Mouse (Mus musculus): ENCODE measurements around the gene Ncam1.

The Ncam1 gene

GRCm38 (mm10) chr9:49798806-49799205 lies at the start of gene Ncam1:
Gene Ncam1, minus strand, starts transcription at chr9:49798925.
- peak; percentile 94 for DNase-seq

GRCm38 (mm10) chr9:49834013-49834412 lies 35.3 kb upstream of the Ncam1 start:
- peak; percentile 10 for DNase-seq

GRCm38 (mm10) chr9:49827671-49828070 lies 28.9 kb upstream of the Ncam1 start:
- DNase-seq = no peak

DNA sequence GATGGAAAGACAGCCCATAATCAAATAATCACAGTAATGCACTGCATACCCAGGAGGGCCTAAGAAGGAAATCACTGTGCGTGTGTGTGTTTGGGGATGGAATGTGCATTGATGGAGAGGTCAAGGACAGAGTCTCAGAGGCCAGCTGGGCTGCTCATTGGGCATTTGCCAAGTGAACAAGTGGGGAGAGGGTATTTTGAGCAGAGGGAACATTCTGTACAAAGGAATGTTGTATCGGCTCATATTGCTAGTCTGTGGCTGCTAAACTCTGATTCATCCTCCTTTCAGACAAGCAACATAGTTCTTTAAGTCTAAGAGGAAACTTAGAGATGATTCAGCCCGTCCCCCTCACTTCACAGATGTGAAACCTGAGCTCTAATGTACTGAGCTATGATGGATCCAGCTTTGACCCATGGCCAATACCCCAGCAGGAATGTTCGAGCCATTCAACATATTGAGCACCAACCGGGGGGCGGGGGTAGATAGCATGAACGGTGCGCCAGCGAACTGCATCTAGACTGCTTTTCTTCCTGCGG lies 17.5 kb upstream of the Ncam1 start:
- DNase-seq = no peak

DNA sequence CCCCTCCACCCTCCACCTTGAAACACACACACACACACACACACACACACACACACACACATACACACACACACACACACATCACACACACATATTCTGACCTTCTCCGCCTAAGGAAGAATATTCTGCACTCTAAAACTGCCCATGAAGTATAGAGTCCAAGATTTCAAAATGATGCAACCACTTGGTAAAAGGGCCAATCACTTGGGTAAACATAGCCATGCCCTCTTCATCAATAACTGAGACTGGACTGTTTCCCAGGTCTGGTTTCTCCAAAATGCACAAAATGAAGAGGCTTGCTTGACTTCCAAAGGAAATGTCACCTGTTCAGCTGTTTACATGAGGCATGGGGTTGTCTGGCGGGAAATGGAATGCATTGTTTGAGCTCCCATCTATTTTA lies 15.7 kb upstream of the Ncam1 start:
- no peak for DNase-seq

DNA sequence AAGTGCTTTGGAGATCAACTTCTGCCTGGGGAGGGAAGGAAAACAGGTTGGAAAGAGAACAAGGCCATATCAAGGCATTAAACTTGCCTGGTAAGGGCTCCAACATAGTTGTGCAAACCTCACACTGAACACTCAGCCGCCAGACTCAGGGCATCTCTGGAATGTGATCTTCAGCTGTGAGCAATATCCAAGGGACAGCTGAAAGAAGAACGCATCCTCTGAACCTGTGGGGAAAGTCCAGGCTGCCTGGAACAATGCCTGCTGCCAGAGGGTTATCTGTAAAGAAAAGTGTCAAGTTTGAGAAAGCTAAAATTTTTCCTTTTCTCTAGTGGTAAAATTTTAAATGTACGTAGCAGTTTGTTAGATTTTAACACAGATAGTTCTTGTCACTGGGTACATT lies 4.5 kb upstream of the Ncam1 start:
- DNase-seq = no peak

- peak; percentile 78 for DNase-seq
Observed at GRCm38 (mm10) chr9:49797821-49798571, 729 bp downstream of the Ncam1 start.

- DNase-seq = no peak
Observed at GRCm38 (mm10) chr9:49797508-49797820, 1.3 kb downstream of the Ncam1 start.

- peak; percentile 76 for DNase-seq
Observed at GRCm38 (mm10) chr9:49796618-49797507, 1.9 kb downstream of the Ncam1 start.

DNA sequence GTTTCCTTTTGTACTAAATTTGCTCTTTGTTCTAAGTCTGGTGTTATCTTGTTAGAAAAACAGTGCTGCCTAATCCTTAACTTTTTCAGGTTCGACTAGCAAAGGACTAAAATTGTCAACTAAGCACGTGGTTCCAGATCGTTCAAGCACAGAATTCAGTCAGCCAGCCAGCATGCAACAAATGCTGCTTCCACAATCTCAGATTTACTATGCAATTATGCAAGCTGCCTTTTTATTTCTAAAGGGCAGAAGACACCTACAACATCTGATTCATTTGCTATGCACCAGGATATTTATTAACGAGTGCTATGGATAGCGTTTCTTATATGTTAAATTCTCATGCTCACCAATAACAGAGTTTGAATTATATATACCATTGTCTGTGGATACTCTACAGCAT lies 2.8 kb downstream of the Ncam1 start:
- no peak for DNase-seq

DNA sequence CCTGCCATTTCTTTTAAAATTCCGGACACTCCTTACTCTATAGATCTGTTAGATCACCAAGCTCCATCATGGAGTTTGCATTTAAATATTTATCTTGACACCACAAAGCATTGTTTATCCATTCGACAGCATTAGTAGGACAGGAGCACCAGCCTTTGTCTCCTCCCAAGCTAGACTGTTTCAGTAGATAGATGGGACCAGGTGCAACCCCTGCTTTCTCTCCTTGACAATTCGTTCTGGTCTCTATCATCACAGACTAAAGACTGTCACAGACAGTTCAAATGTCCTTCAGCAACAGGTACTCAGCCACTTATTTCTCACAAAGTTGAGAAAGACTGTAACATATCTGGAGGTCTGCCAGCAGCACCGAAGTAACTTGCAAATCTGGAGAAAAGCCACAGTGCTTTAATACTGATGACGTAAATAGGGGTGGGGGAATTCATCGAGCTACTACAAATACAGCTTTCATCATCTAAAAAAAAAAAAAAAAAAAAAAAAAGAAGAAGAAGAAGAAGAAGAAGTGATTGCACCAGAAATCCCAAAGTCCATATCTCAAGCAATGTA lies 4.7 kb downstream of the Ncam1 start:
- no peak for DNase-seq

DNA sequence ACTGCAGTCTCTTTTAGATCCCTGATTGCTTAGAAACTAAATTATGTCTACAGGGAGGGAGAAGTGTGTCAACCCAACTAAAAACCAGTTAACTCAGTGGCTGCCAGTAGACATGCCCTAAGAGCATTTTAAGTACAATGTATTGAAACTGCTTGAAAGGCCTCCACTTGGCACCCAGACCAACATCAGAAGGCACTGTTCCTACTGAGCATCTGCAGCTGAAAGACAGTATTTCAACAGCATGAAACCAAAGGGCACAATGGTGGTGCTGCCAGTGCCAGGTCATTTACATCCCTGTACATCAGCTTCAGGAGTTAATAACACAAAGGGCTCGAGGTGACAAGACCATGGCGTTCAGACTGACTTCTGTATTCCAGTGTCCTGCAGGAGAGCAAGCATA lies 5.5 kb downstream of the Ncam1 start:
- no peak for DNase-seq

DNA sequence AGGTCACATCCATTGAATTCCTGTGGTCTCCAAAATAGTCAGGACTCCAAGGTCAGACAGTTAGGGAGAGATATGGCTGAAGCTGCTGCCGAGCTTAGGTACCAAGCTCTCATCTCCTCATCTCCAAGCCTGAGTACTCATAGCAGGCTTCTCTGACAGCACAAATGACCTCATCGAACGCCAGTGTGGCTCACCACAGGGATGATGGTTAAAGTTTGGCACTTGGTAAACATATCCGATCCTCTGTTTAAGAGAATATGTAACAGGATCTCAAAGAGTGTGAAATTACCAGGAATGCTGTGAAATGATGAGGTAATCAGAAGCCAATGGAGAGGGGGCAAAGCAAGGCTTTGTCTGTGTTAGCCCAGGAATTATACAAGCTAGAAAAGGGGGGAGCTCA lies 6.1 kb downstream of the Ncam1 start:
- no peak for DNase-seq

- no peak for DNase-seq
Observed at GRCm38 (mm10) chr9:49781016-49781772, 17.5 kb downstream of the Ncam1 start.

DNA sequence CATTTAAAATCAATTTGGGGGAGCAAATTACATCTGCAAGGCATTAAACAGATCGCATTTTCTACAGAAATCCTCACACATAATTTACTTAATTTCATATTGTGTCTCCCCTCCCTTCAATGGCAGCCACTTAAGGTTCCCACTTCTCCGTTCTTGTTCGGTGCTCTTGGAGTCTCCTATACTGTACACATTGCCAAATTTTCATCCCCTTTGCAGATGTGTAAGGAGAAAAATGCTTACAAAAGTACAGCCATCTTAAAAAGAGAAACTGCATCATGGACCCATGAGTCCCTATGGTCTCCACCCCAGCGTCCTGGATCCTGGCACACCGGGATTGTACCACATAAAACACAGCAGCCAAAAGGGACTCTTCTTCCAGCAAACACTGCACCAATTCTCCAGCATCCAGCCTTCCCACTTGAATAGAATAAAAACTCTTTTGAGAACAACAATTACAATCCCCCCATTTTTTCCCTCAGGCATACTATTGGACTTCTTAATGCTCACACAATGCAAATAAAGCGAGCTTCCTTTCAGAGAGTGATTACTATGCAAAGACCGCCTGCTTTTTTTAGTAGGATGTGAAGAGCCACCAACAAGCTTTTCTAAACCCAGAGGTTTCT lies 21.6 kb downstream of the Ncam1 start:
- no peak for DNase-seq

DNA sequence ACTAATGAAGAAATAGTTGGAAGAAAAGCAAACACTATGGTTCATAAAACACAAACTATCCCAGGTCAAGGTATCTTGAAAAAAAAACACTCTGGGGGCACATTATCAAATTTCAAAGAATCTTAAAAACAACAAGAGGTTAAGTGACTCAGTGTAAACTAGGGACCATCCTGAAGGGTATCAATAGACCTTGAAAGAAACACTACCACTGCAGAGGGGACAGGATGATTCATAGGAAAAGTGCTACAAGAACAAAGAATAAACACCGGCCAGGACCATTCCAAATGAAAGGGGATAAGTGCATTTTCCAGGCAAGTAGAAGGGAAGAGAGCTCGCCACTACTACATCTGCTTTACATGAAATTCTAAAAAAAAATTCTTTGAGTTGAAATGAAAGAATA lies 32.1 kb downstream of the Ncam1 start:
- DNase-seq = no peak

DNA sequence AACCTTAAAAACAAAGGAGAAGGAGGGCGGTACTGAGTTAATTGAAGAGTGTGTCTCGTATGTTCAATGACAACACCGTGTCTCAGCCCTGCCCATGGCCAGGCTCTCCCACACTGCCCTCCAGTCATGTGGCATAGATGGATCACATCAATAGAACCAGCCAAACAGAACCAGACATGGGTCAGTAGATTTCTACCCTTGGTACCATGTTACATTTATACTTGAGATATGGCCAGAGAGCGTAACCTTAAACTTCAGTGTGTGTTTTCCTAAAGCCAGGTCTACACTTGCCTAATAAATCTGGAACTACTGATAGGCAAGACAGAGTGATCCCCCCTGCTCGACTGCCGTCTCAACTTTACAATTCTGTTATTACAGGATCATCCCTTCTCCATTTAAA lies 38.2 kb downstream of the Ncam1 start:
- DNase-seq = no peak

- DNase-seq = peak; percentile 68
Observed at GRCm38 (mm10) chr9:49758436-49758835, 40.3 kb downstream of the Ncam1 start.

DNA sequence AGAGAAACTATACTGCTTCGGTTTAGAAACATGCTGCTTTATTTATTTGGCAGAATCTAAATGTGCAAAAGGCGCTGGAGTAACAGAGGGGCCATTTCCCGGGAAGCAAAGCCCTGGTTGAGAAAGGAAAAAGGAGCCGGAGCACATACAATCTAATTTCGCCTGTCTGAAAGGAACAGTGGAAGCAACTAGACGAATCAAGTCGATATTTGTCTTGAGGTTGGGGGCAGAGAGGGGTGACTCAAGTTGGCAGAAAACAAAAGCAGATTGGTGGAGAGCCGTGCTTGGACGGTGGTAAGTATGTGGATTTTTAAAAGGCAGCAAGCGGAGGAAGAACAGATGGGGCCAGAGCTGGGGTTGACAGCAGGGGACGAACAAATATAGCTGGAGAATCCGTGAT lies 40.7 kb downstream of the Ncam1 start:
- DNase-seq = peak; percentile 75

DNA sequence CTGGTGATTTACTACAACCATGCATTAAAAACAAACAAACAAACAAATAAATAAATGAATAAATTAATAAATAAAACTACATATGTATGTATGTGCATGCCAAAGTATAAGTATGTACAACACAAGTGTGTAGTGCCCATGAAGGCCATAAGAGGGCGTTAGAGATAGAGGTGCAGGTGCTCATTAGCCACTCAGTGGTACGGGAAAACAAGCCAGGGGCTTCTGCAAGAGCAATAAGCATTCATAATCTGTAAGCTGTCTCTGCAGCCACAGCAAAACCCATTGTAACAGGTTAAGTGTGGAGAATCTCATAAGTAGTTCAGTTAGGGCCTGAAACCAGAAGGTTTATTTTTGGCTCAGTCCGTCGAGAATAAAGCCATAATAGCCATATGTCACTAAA lies 41.1 kb downstream of the Ncam1 start:
- DNase-seq = no peak

- DNase-seq = no peak
Observed at GRCm38 (mm10) chr9:49756725-49757124, 42.0 kb downstream of the Ncam1 start.

DNA sequence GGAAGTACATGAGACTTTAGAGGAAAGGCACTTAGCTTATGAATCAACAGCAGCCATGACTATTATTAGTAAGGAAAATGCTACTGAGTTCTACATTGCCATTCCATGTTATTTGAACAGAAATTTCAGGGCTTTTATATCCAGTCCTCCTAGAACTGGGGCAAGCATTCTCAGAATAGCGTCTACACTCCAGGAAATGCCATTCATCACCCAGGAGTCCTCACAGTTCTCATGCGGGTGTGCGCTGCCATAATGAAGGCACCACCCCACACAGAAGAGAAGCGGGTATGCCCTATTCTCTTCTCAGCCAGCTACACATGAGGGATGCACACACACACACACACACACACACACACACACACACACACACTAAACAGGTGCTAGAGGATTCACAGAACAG lies 43.5 kb downstream of the Ncam1 start:
- DNase-seq = no peak

DNA sequence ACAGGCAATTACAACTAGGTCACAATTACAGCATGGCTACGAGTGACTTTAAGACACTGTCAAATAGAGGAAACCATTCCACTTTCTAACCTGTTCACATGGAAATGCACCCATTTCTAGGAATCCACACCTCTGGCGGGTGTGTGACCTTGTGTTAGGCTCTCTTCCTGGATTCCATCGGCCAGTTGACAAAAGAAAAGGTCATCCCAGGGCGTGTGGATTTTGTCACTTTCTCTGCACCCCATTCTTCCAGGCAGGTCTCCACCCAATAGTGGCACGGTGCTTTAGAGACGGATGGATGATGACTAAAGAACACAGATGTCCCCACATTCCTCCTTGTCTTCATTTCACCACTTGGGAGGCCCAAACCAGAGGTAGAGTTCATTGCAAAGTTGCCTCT lies 47.3 kb downstream of the Ncam1 start:
- no peak for DNase-seq

Data from cerebellum, adult 8-10 months (tissue).